Mouse (Mus musculus): ENCODE measurements around the gene Camk2d.

DNA sequence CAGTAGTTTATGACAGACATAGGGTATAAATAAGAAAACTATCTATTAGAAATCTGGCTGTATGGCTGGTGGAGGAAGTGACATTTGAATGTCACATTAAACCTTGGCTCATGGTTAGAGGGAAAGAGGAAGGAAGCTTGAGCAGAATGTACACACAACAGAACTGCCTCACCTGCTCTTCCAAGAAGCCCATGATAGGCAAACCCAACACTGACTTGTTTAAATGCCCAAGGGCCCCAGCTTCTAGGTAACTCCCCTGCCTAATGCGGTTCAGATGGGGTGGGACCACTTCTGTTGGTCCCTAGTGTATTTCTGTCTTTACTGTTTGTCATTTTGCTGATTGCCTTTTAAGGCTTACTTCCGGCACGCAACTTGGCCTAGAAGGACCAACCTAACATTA is 226.3 kb downstream of the Camk2d start:
- TF ChIP-seq CTCF (IDR thresholded peaks at IDR 0.05), result no peak
- no peak for TF ChIP-seq EP300 (IDR thresholded peaks at IDR 0.05)
